ENCODE assay signal across 21 mouse cellular contexts in genomic region chr10:99333831-99334230, GRCm38 (mm10).
"Had no signal": no experiment of that assay in that cellular context is flagged by ENCODE, and none has a peak within 500 bp of the region (broad histone marks: within the 10 kb centered on the region; RNA-seq: fewer than 3 reads in every experiment).

No protein-coding gene starts in this region.

- DNase-seq: kidney, adult 9 months; kidney, postnatal 14 days; kidney, postnatal 4 days; left cerebral cortex, postnatal 4 days; liver, postnatal 0 days; lung, postnatal 36 days; retina, postnatal 1 day; right cerebral cortex, postnatal 25 days; thymus, adult 18-20 months; thymus, postnatal 36 days had no signal

- H3K4me2 ChIP-seq: limb, embryonic 12.5 days; limb, embryonic 15.5 days; liver, embryonic 11.5 days; midbrain, embryonic 13.5 days; neural tube, embryonic 13.5 days had no signal

- H3K4me1 ChIP-seq: limb, embryonic 15.5 days; megakaryocyte, embryonic 14.5 days; midbrain, embryonic 13.5 days; neural tube, embryonic 13.5 days had no signal

- H3K9me3 ChIP-seq: limb, embryonic 12.5 days; limb, embryonic 15.5 days; midbrain, embryonic 13.5 days; neural tube, embryonic 13.5 days had no signal

- H3K27ac ChIP-seq: limb, embryonic 12.5 days; limb, embryonic 15.5 days; liver, embryonic 14.5 days; midbrain, embryonic 10.5 days; midbrain, embryonic 13.5 days; neural tube, embryonic 13.5 days had no signal

- H3K4me3 ChIP-seq: limb, embryonic 12.5 days; limb, embryonic 15.5 days; megakaryocyte, embryonic 14.5 days; midbrain, embryonic 10.5 days; midbrain, embryonic 13.5 days; myocyte; neural tube, embryonic 13.5 days had no signal

- ATAC-seq: liver, postnatal 0 days; lung, postnatal 0 days; midbrain, embryonic 13.5 days; midbrain, embryonic 16.5 days had no signal

- H3K9ac ChIP-seq: limb, embryonic 12.5 days; limb, embryonic 15.5 days; liver, embryonic 14.5 days; liver, postnatal 0 days; midbrain, embryonic 13.5 days; neural tube, embryonic 13.5 days had no signal

- H3K27me3 ChIP-seq: limb, embryonic 12.5 days; limb, embryonic 15.5 days; megakaryocyte, embryonic 14.5 days; midbrain, embryonic 13.5 days; neural tube, embryonic 13.5 days had no signal

- H3K36me3 ChIP-seq: limb, embryonic 12.5 days; limb, embryonic 15.5 days; midbrain, embryonic 10.5 days; midbrain, embryonic 13.5 days; neural tube, embryonic 13.5 days had no signal
